Mouse (Mus musculus) layer of hippocampus, postnatal 25 days (tissue): ENCODE measurements around the gene Marc2. TPM values are rescaled to one million over a fixed set of nuclear protein-coding genes. Genes with fewer than 3 reads are reported as not detected.

Experiments
- DNase-seq, 2 experiments: peaks; one replicate each; pipeline ENCODE4 v3.0.0; 2022; ENCODE audit warnings: mixed read lengths in 2 of 2, low spot score in 1 of 2; ENCODE audit errors: extremely low spot score in 1 of 2
- total RNA-seq, 2 experiments: library from RNA; stranded (reverse); gene quantifications; 2 replicates each; pipeline ENCODE4 v1.2.3; 2021

The Marc2 gene
- total RNA-seq, 2 experiments from 2014 or later, result 107 to 112 TPM

DNA sequence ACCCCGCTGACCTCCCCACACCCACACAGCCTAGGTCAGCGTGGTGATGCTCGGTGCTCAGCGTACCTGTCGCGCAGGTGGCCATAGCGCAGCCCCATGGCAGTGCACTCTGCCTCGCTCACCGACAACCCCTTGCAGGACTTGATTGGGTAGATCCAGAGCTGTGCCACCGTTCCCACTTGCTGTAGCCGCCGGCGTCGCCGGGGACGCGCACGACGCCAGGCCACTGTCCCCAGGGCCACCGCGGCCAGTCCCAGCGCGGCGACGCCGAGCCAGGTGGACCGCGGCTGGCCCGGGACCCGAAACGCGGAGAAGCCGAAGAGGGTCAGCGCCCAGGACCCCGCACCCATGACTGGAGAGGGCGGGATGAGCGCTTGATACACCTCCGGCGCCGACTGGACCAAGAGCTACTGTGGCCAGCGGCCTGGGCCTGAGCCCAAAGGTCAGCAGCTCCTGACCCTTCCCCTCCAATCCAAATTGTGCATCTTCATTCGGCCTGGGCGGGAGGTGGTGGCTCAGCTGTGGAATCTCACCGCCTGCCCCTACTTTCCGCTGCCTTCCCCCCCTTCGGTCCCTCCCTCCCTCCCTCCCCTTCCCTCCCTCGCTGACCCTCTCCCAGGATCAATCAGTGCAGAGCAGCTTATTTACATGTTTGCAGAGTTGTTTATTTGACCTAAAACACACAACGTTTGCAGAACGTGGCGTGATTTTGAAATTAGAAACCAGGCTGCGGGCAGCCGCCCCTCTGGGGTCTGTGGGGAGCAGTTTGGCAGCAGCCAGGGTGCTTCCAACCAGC lies 35.3 kb downstream of the Marc2 start, which contains the start of gene Marc1:
Marc1 (minus strand) TSS at position 534 of the 796 bp plus-strand sequence.
- no peak for DNase-seq

DNA sequence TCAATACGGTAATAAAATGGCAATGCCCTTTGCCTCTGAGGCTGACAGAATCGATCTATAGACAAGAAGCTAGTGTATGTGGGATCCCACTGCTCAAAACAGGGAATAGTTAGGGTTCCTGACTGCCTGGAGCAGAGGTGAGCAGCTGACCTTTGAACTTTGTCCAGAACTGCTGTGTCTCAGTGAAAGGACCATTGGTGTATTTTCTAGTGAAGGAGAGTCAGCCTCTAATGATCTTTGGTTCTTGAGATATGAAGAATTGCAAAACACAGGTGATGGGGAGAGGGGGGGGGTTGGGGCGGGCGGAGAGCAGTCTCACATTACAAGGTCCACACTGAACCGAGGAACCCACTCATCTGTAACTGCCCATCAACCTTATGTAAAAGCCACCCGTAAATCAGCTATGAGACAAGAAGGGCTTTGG lies 36.7 kb downstream of the Marc2 start:
- DNase-seq, result no peak

GRCm38 (mm10) chr1:184808418-184809012 lies 37.7 kb downstream of the Marc2 start:
- no peak for DNase-seq

GRCm38 (mm10) chr1:184807627-184808417 lies 38.4 kb downstream of the Marc2 start:
- no peak for DNase-seq

DNA sequence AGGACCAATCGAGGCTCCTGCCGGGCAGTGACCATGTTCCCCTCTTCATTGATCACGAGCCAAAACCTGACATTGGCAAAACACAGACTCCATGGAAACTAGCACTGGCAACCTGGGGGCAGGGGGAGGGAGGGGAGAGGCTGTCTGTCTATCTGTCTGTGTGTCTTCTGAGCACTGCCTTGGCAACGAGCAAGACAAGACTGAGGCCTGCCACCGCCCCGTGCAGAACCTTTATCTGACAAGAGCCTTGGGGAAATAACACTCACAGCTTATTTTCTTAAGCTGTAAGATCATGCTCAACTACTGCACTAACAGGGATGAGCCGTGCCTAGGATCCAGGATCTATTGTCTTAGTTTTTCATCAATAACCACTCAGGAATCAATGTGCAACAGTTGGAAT lies 39.1 kb downstream of the Marc2 start:
- no peak for DNase-seq

GRCm38 (mm10) chr1:184805749-184806148 lies 40.5 kb downstream of the Marc2 start:
- DNase-seq, result no peak

DNA sequence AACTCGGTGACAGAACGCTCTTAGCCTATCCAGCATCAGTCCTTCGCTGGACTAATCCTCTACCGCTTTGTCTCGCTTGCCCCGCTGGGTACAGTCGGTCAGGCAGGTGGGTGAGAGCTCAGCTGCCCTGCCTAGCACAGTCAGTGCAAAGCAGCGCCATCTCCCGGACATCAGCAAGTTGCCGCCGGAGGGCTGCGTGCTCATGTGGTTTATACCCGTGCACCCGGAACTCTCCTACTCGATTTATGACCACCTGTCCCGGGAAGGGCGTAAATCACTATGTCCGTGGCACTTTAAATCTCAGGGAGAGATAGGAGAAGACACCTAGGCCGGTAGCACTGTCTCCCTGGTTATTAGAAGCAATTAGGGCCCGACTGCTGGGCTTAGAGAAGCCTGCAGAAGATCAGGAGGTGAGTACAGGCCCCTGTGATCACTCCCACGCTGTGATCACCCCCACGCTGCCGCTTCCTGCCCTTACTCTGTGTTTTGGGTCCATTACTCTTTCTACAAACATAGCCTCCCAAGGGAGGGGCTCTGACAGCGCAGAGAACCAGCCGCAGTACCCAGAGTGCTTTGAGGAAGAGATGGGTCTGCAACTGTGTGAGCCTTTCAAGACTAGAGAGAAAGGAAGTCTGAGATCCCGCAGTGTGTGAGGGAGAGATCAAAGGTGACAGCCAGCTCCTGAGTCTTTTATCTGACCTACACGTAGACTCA lies 52.9 kb downstream of the Marc2 start:
- peak in 1 of 2 experiments; percentile 14 for DNase-seq

DNA sequence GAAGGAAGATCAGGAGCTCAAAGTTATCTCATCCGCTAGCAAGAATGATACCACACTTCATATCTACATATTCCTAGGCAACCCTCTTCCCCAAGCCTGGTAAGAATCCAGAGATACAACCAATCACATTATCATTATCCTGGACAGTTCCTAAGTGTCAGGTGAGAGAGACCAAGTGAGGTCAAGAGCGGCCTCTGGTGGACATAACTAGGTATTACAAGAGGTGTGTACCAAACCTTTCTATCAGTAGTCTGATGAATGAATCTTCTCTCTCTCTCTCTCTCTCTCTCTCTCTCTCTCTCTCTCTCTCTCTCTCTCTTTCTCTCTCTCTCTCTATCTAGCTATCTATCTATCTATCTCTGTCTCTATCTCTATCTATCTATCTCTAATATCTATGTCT lies 55.1 kb downstream of the Marc2 start:
- peak in 1 of 2 experiments; percentile 34 for DNase-seq

- DNase-seq, result no peak
Observed at GRCm38 (mm10) chr1:184786376-184787151, 59.7 kb downstream of the Marc2 start.

DNA sequence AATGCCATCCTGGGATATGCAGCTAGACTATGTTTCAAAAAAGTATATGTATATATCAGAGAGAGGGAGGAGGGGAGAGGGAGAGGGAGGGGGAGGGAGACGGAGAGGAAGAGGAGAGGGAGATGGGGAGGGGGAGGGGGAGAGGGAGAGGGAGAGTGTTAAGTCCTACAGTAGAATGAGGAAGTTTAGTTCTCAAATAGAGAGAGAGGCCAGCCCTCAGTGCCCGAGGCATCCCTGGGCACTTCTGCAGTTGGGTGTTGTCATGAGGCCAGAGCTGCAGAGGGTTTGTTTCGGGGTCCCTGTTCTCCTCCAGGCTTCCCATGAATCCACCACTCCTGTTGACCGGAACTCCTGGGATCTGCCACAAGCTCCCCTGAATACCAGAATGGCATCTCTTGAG lies 62.6 kb downstream of the Marc2 start:
- no peak for DNase-seq

DNA sequence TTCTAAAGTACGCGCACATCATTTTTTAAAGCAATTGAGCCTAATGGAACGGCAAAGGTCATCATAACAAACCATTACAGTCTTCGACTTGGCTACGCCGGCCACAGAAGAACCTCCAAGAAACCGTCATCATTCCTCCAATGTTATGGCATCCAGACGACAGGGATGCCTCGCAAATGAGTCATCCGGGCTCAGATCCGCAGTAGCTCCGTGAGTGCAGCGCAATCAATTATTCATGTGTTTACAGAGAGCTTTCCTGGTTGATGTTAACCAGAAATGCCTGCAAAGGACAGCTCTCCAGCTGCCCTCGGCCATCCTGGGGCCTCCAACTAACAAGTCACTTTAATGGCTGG lies 64.1 kb downstream of the Marc2 start:
- DNase-seq, result no peak

DNA sequence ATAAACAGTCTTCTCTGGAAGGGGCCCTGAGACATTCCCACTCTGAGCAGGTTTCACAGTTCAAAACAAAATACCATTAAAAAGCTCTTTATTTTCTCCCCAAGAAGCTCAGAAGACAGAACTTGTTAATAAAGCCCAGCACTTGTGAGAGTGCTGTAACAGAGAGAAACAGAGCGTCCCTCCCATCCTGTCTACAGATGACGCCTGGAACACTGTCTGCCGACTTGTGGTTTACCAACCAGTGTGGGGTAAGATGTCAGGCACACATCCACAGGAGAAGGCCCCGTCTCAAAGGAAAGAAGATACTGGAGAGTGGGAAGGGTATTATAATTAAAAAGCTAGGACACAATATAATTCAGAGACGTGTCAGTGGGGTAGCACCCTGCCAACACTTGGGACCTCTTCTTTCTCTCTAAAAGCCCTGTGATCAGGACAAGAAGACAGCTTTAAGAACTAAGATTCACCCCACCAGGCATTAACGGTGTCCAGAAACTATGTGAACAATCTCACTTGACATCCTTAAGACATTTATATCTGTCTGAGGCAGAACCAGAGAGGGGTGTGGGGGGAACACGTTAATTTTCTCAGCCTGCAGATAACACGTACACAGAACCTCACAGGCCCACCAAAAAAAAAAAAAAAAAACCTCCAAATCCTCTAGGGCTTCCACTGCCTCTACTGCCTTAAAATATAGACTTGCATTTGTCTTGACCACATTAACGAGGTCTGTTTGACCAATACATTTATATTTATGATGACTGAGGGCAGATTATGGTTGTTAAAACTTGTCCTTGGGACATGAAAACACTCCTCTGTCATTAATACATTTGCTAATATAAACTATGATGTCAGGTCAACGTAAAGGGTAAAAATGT lies 64.7 kb downstream of the Marc2 start:
- DNase-seq, result no peak

- DNase-seq, result no peak
Observed at GRCm38 (mm10) chr1:184778157-184778556, 68.1 kb downstream of the Marc2 start.

DNA sequence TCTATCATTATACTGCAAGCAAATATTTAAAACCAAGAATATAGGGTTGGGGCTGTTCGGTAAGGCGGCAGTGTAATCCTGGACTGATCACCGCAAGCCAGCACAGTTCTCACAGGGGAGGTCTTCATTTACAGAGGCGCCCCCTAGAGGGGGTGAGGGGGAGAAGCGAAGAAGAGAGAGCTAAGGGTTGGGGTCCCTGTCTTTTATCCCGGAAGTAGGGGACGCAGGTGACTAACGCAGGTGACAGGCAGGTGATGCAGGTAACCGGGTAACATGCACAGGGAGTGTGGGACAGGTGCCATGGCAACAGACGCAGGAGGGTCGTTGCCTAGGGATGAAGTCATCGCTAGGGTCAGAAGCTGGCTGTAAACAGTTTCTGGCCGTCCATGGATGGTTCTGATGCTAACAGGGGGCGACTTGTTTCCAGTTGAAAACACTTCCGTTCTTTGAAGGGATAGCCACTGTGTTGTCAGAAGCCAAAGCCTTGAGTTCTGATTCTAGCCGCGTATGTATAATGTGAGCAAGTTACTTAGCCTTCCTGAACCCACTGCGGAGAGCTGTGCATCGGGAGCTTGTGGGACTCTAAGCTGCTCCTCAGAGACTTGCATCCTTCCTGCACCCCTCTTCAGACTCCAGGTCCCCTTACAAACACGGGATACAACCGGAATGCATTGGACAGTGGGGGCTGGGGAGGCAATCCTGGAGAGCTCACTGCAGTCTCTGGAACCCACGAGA lies 69.0 kb downstream of the Marc2 start:
- no peak for DNase-seq

- DNase-seq, result no peak
Observed at GRCm38 (mm10) chr1:184775289-184775688, 71.0 kb downstream of the Marc2 start.

- no peak for DNase-seq
Observed at GRCm38 (mm10) chr1:184771891-184772249, 74.4 kb downstream of the Marc2 start.

- DNase-seq, result peak; percentile 67 to 90
Observed at GRCm38 (mm10) chr1:184771202-184771890, 74.9 kb downstream of the Marc2 start.

DNA sequence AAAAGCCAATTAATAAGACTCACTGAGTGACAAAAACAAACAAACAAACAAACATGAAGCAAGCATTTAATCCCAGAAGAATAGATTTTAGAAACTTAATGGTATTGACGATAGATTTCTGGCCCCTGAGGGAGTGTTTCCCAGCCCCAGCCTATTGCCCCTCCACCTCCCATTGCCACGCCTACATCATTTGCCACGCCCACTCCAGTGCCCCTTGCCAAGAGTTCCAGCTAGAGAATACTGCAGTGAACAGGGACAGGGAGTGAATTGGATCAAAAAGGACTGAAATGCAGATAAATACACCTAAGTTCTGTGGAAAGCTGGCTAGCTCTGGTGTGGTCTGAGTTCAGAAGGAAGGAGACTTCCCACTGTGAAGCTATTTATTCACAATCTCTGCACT lies 82.4 kb downstream of the Marc2 start:
- DNase-seq, result no peak
